Mouse (Mus musculus) CH12.LX (cell line): ENCODE data around the gene Sik3.

ENCODE experiments used
- CTCF ChIP-seq, 2 experiments: IDR thresholded peaks in 1 of 2; conservative IDR thresholded peaks in 1 of 2; 2 replicates each; pipeline ENCODE4 v1.5.1; 2011 to 2012; ENCODE audit warnings: low read depth in 2 of 2, low read length in 2 of 2, improper control_type of control experiment in 1 of 2, inconsistent platforms in 1 of 2, mild to moderate bottlenecking in 1 of 2, moderate library complexity in 1 of 2
- ELF1 ChIP-seq: IDR thresholded peaks from 2 replicates; pipeline ENCODE4 v1.6.1; 2014; ENCODE audit warnings: low read depth, mild to moderate bottlenecking, inconsistent platforms, low read length, improper control_type of control experiment
- EP300 ChIP-seq: IDR thresholded peaks from 2 replicates; pipeline ENCODE4 v1.6.1; 2011; ENCODE audit warnings: low read length, improper control_type of control experiment
- POLR2A ChIP-seq: IDR thresholded peaks from 2 replicates; pipeline ENCODE4 v1.6.1; 2011; ENCODE audit warnings: low read depth, mild to moderate bottlenecking, improper control_type of control experiment, low read length
- SMC3 ChIP-seq: IDR thresholded peaks from 2 replicates; pipeline ENCODE4 v1.6.1; 2011; ENCODE audit warnings: low read depth, low read length, improper control_type of control experiment
- UBTF ChIP-seq: IDR thresholded peaks from 2 replicates; pipeline ENCODE4 v1.6.1; 2012; ENCODE audit warnings: low read depth, mild to moderate bottlenecking, inconsistent platforms, low read length, improper control_type of control experiment, moderate library complexity

GRCm38 (mm10) chr9:45985229-45985567 is 27.4 kb upstream of the Sik3 start:
- TF ChIP-seq ELF1 (no peak), POLR2A (no peak), SMC3 (no peak), CTCF (conservative IDR thresholded peaks at IDR 0.05 in 1 of 2, IDR thresholded peaks at IDR 0.05 in 1 of 2; ENCODE audit: low read depth in 2 of 2, low read length in 2 of 2) (no peak), UBTF (no peak), EP300 (no peak)
